Mouse (Mus musculus): ENCODE results near the gene Fgf3. TPM values are rescaled to one million over a fixed set of nuclear protein-coding genes. Genes with fewer than 3 reads are reported as not detected.

The Fgf3 gene
- total and polyA plus RNA-seq, 2 experiments, result not detected

DNA sequence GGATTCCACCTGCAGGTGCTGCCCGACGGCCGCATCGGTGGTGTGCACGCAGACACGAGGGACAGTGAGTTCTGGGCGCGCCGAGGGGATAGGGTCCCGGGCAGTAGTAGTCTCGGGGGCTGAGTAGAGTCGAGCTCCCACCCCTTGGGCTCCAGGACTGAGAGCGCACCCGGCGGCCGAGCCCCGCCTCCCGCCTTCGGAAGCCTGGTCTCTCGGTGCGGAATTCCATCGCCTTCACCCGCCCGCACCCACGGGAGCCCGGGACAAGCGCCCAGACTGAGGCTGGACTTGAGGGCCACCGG lies 23.8 kb downstream of the Fgf3 start:
- no peak overlapping the region for H3K4me3 ChIP-seq (ENCODE audit: insufficient read depth, low read depth, low read length)

DNA sequence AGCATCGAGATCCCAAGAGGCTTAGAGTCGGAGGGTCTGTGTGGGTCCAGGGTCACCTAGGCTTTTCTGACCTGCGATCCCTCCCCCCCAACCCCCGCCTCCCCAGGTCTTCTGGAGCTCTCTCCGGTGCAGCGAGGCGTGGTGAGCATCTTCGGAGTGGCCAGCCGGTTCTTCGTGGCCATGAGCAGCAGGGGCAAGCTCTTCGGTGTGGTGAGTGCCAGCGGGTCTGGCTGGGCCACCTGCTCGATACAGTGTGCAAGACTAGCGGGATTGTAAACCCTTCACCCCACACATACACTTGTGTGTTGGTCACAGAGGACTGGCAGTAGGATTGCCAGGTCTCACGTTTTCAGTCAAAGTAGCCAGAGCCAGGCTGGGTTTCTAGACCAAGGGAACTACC lies 24.2 kb downstream of the Fgf3 start:
- no peaks in the 10 kb centered on the region for H3K4me1 ChIP-seq (ENCODE audit: control insufficient read depth, insufficient read depth, low read length)
- peaks cover 35% of the 10 kb centered on the region for H3K27me3 ChIP-seq (ENCODE audit: control insufficient read depth, insufficient read depth, low read length)
- WGBS, result 6% methylated on average over 15 of the region's 15 CpGs
- H3K27ac ChIP-seq (replicated peaks; ENCODE audit: insufficient read depth, low read depth, low read length), result no peak overlapping the region
- no peak for TF ChIP-seq CTCF (IDR thresholded peaks at IDR 0.05; ENCODE audit: low read depth, low read length)
- no peak for TF ChIP-seq POLR2A (IDR thresholded peaks at IDR 0.05; ENCODE audit: extremely low read depth, insufficient read depth, low read length)
- no peaks in the 10 kb centered on the region for H3K79me2 ChIP-seq (ENCODE audit: control insufficient read depth, insufficient read depth, low read length)
- no peaks in the 10 kb centered on the region for H3K36me3 ChIP-seq (ENCODE audit: control insufficient read depth, insufficient read depth, low read length)
- H3K9ac ChIP-seq (ENCODE audit: low read depth, low read length), result no peak overlapping the region
- DNase-seq (ENCODE audit: extremely low read depth, low read depth, low spot score), result no peak
- H3K4me3 ChIP-seq (ENCODE audit: insufficient read depth, low read depth, low read length), result no peak overlapping the region

More for the DNA sequence above, 23.8 kb downstream of the Fgf3 start:
- Histone ChIP-seq H3K4me1 (ENCODE audit: control insufficient read depth, insufficient read depth, low read length) (no peaks in the 10 kb centered on the region), H3K27me3 (ENCODE audit: control insufficient read depth, insufficient read depth, low read length) (peaks cover 35% of the 10 kb centered on the region), H3K9ac (ENCODE audit: low read depth, low read length) (no peak overlapping the region), H3K79me2 (ENCODE audit: control insufficient read depth, insufficient read depth, low read length) (no peaks in the 10 kb centered on the region), H3K36me3 (ENCODE audit: control insufficient read depth, insufficient read depth, low read length) (no peaks in the 10 kb centered on the region), H3K27ac (replicated peaks; ENCODE audit: insufficient read depth, low read depth, low read length) (no peak overlapping the region)
- WGBS, result 3% methylated on average over 28 of the region's 28 CpGs
- TF ChIP-seq POLR2A (IDR thresholded peaks at IDR 0.05; ENCODE audit: extremely low read depth, insufficient read depth, low read length), result no peak
- TF ChIP-seq CTCF (IDR thresholded peaks at IDR 0.05; ENCODE audit: low read depth, low read length), result no peak
- no peak for DNase-seq (ENCODE audit: extremely low read depth, low read depth, low spot score)

DNA sequence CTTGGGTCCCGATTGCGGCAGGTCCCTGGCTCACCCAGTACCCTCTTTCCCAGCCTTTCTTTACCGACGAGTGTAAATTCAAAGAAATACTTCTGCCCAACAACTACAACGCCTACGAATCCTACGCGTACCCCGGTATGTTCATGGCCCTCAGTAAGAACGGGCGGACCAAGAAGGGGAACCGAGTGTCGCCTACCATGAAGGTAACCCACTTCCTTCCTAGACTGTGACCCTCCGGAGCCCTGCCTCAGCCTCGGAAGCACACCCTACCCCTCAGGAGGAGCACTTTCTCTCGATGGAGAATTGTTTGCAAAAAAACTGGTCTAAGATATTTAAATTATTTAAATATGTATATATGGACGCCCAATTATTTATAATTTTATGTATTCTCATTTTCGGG lies 24.8 kb downstream of the Fgf3 start:
- Histone ChIP-seq H3K27ac (replicated peaks; ENCODE audit: insufficient read depth, low read depth, low read length) (no peak overlapping the region), H3K4me3 (ENCODE audit: insufficient read depth, low read depth, low read length) (no peak overlapping the region), H3K27me3 (ENCODE audit: control insufficient read depth, insufficient read depth, low read length) (peaks cover 35% of the 10 kb centered on the region), H3K79me2 (ENCODE audit: control insufficient read depth, insufficient read depth, low read length) (no peaks in the 10 kb centered on the region), H3K9ac (ENCODE audit: low read depth, low read length) (no peak overlapping the region), H3K36me3 (ENCODE audit: control insufficient read depth, insufficient read depth, low read length) (no peaks in the 10 kb centered on the region), H3K4me1 (ENCODE audit: control insufficient read depth, insufficient read depth, low read length) (no peaks in the 10 kb centered on the region)
- DNase-seq (ENCODE audit: extremely low read depth, low read depth, low spot score), result no peak
- 6% methylated on average over 18 of the region's 18 CpGs for WGBS
- TF ChIP-seq CTCF (IDR thresholded peaks at IDR 0.05; ENCODE audit: low read depth, low read length) (no peak), POLR2A (IDR thresholded peaks at IDR 0.05; ENCODE audit: extremely low read depth, insufficient read depth, low read length) (no peak)

DNA sequence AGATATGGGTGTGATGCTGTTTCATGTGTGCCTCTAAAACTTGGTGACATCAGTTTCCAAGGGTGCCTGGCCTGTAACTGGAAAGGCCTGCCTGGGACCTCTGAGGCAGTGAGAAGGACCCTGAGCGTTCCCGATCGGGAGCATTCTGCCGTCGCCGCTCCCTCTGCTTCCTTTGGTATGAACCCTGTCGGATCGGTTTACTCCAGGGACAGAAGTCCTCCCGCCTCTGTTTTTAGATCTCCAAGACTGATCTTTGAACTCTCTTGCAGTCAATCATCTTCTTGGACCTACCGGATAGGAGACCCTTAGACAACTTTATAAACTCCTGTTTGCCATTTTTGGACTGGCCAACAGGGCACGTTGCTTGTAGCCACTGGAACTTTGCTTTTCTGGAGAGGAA lies 25.3 kb downstream of the Fgf3 start:
- Histone ChIP-seq H3K79me2 (ENCODE audit: control insufficient read depth, insufficient read depth, low read length) (no peaks in the 10 kb centered on the region), H3K27me3 (ENCODE audit: control insufficient read depth, insufficient read depth, low read length) (peaks cover 35% of the 10 kb centered on the region), H3K4me1 (ENCODE audit: control insufficient read depth, insufficient read depth, low read length) (no peaks in the 10 kb centered on the region), H3K9ac (ENCODE audit: low read depth, low read length) (no peak overlapping the region), H3K36me3 (ENCODE audit: control insufficient read depth, insufficient read depth, low read length) (no peaks in the 10 kb centered on the region), H3K27ac (replicated peaks; ENCODE audit: insufficient read depth, low read depth, low read length) (no peak overlapping the region), H3K4me3 (ENCODE audit: insufficient read depth, low read depth, low read length) (no peak overlapping the region)
- WGBS, result 7% methylated on average over 11 of the region's 11 CpGs
- no peak for DNase-seq (ENCODE audit: extremely low read depth, low read depth, low spot score)
- TF ChIP-seq CTCF (IDR thresholded peaks at IDR 0.05; ENCODE audit: low read depth, low read length) (no peak), POLR2A (IDR thresholded peaks at IDR 0.05; ENCODE audit: extremely low read depth, insufficient read depth, low read length) (no peak)

DNA sequence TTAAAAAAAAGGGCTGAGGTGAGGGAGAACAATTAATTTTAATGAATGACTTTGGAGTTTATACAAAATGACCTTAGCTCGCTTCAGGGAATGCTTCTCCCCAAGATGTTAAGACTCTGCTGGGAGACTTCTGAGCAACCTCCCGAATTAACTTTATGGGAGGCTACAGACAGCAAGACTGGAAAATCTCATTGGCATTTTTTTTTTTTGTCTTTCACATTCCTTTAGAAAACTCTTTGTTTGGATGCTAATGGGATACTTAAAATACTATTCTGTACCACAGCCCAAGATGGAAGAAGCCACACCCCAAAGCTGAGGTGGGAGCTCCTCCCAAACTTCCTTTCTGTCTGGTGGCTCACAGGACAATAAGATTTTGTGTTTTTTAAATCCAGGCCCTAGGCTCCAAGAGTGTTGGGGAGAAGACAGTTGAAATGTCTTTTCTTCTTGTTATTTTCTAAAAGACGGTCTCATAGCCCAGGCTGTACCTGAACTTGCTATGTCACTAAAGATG lies 26.3 kb downstream of the Fgf3 start:
- WGBS, result 61% methylated on average over 3 of the region's 3 CpGs
- no peaks in the 10 kb centered on the region for H3K4me1 ChIP-seq (ENCODE audit: control insufficient read depth, insufficient read depth, low read length)

DNA sequence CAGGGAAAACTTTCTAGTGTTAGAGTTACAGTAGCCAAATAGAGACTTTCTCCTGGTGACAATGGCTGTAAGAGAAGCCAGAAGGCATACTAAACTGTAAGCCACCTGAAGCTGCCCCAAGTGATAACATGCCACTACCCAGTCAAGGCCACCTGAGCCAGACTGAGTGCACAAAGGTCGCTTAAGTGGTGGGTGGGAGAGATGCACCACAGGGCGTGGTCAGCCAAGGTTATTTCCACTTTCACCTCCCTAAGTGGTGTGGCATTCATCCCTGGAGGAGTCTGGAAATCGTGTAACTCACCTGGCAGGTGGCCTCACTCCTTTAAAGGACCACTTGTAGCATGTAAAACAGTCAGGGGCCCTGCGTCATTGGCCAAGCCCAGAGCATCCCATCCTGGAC lies 29.3 kb downstream of the Fgf3 start:
- Histone ChIP-seq H3K36me3 (ENCODE audit: control insufficient read depth, insufficient read depth, low read length) (no peaks in the 10 kb centered on the region), H3K79me2 (ENCODE audit: control insufficient read depth, insufficient read depth, low read length) (no peaks in the 10 kb centered on the region), H3K4me1 (ENCODE audit: control insufficient read depth, insufficient read depth, low read length) (no peaks in the 10 kb centered on the region), H3K27me3 (ENCODE audit: control insufficient read depth, insufficient read depth, low read length) (peaks cover 16% of the 10 kb centered on the region), H3K4me3 (ENCODE audit: insufficient read depth, low read depth, low read length) (no peak overlapping the region), H3K27ac (replicated peaks; ENCODE audit: insufficient read depth, low read depth, low read length) (no peak overlapping the region), H3K9ac (ENCODE audit: low read depth, low read length) (no peak overlapping the region)
- WGBS, result 54% methylated on average over 4 of the region's 4 CpGs
- DNase-seq (ENCODE audit: extremely low read depth, low read depth, low spot score), result no peak
- TF ChIP-seq CTCF (IDR thresholded peaks at IDR 0.05; ENCODE audit: low read depth, low read length) (no peak), POLR2A (IDR thresholded peaks at IDR 0.05; ENCODE audit: extremely low read depth, insufficient read depth, low read length) (no peak)

More for the DNA sequence above, 26.3 kb downstream of the Fgf3 start:
- no peak overlapping the region for H3K4me3 ChIP-seq (ENCODE audit: insufficient read depth, low read depth, low read length)
- H3K27me3 ChIP-seq (ENCODE audit: control insufficient read depth, insufficient read depth, low read length), result peaks cover 35% of the 10 kb centered on the region
- no peak overlapping the region for H3K27ac ChIP-seq (replicated peaks; ENCODE audit: insufficient read depth, low read depth, low read length)
- H3K79me2 ChIP-seq (ENCODE audit: control insufficient read depth, insufficient read depth, low read length), result no peaks in the 10 kb centered on the region
- DNase-seq (ENCODE audit: extremely low read depth, low read depth, low spot score), result no peak
- H3K9ac ChIP-seq (ENCODE audit: low read depth, low read length), result no peak overlapping the region
- H3K36me3 ChIP-seq (ENCODE audit: control insufficient read depth, insufficient read depth, low read length), result no peaks in the 10 kb centered on the region
- TF ChIP-seq CTCF (IDR thresholded peaks at IDR 0.05; ENCODE audit: low read depth, low read length) (no peak), POLR2A (IDR thresholded peaks at IDR 0.05; ENCODE audit: extremely low read depth, insufficient read depth, low read length) (no peak)
